Mouse (Mus musculus) stomach, postnatal 0 days (tissue): ENCODE measurements around the gene Cd274. TPM values are rescaled to one million over a fixed set of nuclear protein-coding genes. Genes with fewer than 3 reads are reported as not detected.

Source experiments
- ATAC-seq: fragments of 200-750 bp; cut with Nextera tagmentation; 2 replicates; pipeline ENCODE4 v1.8.0; 2017; ENCODE audit not compliant: low FRiP score, low TSS enrichment
- DNase-seq: peaks from one replicate; pipeline ENCODE4 v3.0.0-alpha.2; 2016; ENCODE audit warnings: low spot score
- H3K27ac ChIP-seq: fragments of 300-500 bp; sonication (generic); replicated peaks from 2 replicates; pipeline ENCODE4 v1.5.1; 2014; ENCODE audit warnings: mild to moderate bottlenecking, control low read depth
- H3K27me3 ChIP-seq: fragments of 300-500 bp; sonication (generic); 2 replicates; pipeline ENCODE4 v1.6.1; 2014; ENCODE audit warnings: low read length; ENCODE audit not compliant: control insufficient read depth, insufficient read depth
- H3K36me3 ChIP-seq: fragments of 300-500 bp; sonication (generic); 2 replicates; pipeline ENCODE4 v1.6.1; 2014; ENCODE audit warnings: low read length, mixed read lengths; ENCODE audit not compliant: control insufficient read depth, insufficient read depth
- H3K4me1 ChIP-seq: fragments of 300-500 bp; sonication (generic); replicated peaks from 2 replicates; pipeline ENCODE4 v1.6.1; 2014; ENCODE audit warnings: antibody characterized with exemption; ENCODE audit not compliant: control insufficient read depth, insufficient read depth
- H3K4me2 ChIP-seq: fragments of 300-500 bp; sonication (generic); replicated peaks from 2 replicates; pipeline ENCODE4 v1.6.1; 2014; ENCODE audit warnings: low read depth, mild to moderate bottlenecking, control low read depth, moderate library complexity
- H3K4me3 ChIP-seq: fragments of 300-500 bp; sonication (generic); 2 replicates; pipeline ENCODE4 v1.5.1; 2014; ENCODE audit warnings: low read depth, low read length, control low read depth
- H3K9ac ChIP-seq: fragments of 300-500 bp; sonication (generic); 2 replicates; pipeline ENCODE4 v1.6.1; 2014; ENCODE audit warnings: mild to moderate bottlenecking, low read length, control low read depth, mixed read lengths
- H3K9me3 ChIP-seq: fragments of 300-500 bp; sonication (generic); 2 replicates; pipeline ENCODE4 v1.6.1; 2016; ENCODE audit warnings: low read length; ENCODE audit not compliant: control insufficient read depth
- CTCF ChIP-seq: IDR thresholded peaks from 2 replicates; pipeline ENCODE4 v1.5.1; 2016; ENCODE audit warnings: antibody characterized with exemption, low read depth, mild to moderate bottlenecking, moderate library complexity
- EP300 ChIP-seq: optimal IDR thresholded peaks from 2 replicates; pipeline ENCODE3; 2016; ENCODE audit warnings: antibody characterized with exemption
- WGBS: fragments of 180-500 bp; shearing (Covaris S2); extraction: QIAGEN DNeasy Blood & Tissue Kit; methylation state at CpG from one replicate; pipeline ENCODE4 v1.1.7; 2014; 5-methylcytosine and 5-hydroxymethylcytosine counted together
- polyA plus RNA-seq: library from polyadenylated mRNA; unstranded; fragments of >200 nt; fragmentation: Nextera tagmentation; extraction: Ambion mirVana; gene quantifications from 2 replicates; pipeline ENCODE4 v1.2.1, GENCODE M21; 2015

Gene Cd274
- polyA plus RNA-seq, 1 experiment from 2014 or later, result 0.08 TPM

- H3K27me3 ChIP-seq, result no peaks in the 10 kb centered on the region
- H3K4me3 ChIP-seq, result no peak overlapping the region
- peaks cover 5% of the 10 kb centered on the region; the same call in 1 of the 2 replicates for H3K36me3 ChIP-seq
- no peaks in the 10 kb centered on the region for H3K4me1 ChIP-seq
- H3K9me3 ChIP-seq, result no peaks in the 10 kb centered on the region
- no peak overlapping the region for H3K4me2 ChIP-seq
- no peak overlapping the region for H3K9ac ChIP-seq
- DNase-seq (no peak), ATAC-seq (no peak)
- TF ChIP-seq CTCF (no peak), EP300 (no peak)
- 73% methylated on average over 6 of the region's 6 CpGs for WGBS
- H3K27ac ChIP-seq, result no peak overlapping the region
Measured at GRCm38 (mm10) chr19:29345636-29346035, 21.6 kb upstream of the Cd274 start.

GRCm38 (mm10) chr19:29350991-29351390, 16.3 kb upstream of the Cd274 start:
- Histone ChIP-seq H3K27me3 (no peaks in the 10 kb centered on the region), H3K27ac (no peak overlapping the region), H3K4me2 (no peak overlapping the region), H3K9me3 (no peaks in the 10 kb centered on the region), H3K4me1 (no peaks in the 10 kb centered on the region), H3K9ac (no peak overlapping the region), H3K36me3 (peaks cover 5% of the 10 kb centered on the region; the same call in 1 of the 2 replicates), H3K4me3 (no peak overlapping the region)
- DNase-seq (no peak), ATAC-seq (no peak)
- 44% methylated on average over 5 of the region's 5 CpGs for WGBS
- TF ChIP-seq CTCF (no peak), EP300 (no peak)

GRCm38 (mm10) chr19:29354895-29355877, 12.1 kb upstream of the Cd274 start:
- no peak overlapping the region for H3K9ac ChIP-seq
- H3K4me2 ChIP-seq, result peak overlapping the region; percentile 59
- no peak for TF ChIP-seq EP300
- peak; percentile 95 for TF ChIP-seq CTCF
- 4% methylated on average over 20 of the region's 20 CpGs for WGBS
- no peaks in the 10 kb centered on the region for H3K27me3 ChIP-seq
- peaks cover 3% of the 10 kb centered on the region; the same call in 1 of the 2 replicates for H3K36me3 ChIP-seq
- no peaks in the 10 kb centered on the region for H3K4me1 ChIP-seq
- no peak overlapping the region for H3K27ac ChIP-seq
- peak; percentile 68; the same call in 1 of the 2 replicates for ATAC-seq
- peak overlapping the region; percentile 35 for H3K4me3 ChIP-seq
- DNase-seq, result peak; percentile 86
- H3K9me3 ChIP-seq, result no peaks in the 10 kb centered on the region

GRCm38 (mm10) chr19:29356281-29356680, 11.0 kb upstream of the Cd274 start:
- no peak overlapping the region for H3K9ac ChIP-seq
- ATAC-seq (no peak), DNase-seq (no peak)
- H3K27ac ChIP-seq, result no peak overlapping the region
- H3K9me3 ChIP-seq, result no peaks in the 10 kb centered on the region
- peaks cover 1% of the 10 kb centered on the region; the same call in 1 of the 2 replicates for H3K4me1 ChIP-seq
- peaks cover 3% of the 10 kb centered on the region; the same call in 1 of the 2 replicates for H3K36me3 ChIP-seq
- WGBS, result 81% methylated on average over 11 of the region's 11 CpGs
- no peak overlapping the region for H3K4me3 ChIP-seq
- no peak for TF ChIP-seq EP300
- no peak for TF ChIP-seq CTCF
- no peaks in the 10 kb centered on the region for H3K27me3 ChIP-seq
- no peak overlapping the region for H3K4me2 ChIP-seq

- TF ChIP-seq EP300, result no peak
- TF ChIP-seq CTCF, result no peak
- Histone ChIP-seq H3K4me3 (no peak overlapping the region), H3K4me1 (peaks cover 2% of the 10 kb centered on the region; the same call in 1 of the 2 replicates), H3K27me3 (no peaks in the 10 kb centered on the region), H3K36me3 (peaks cover 3% of the 10 kb centered on the region; the same call in 1 of the 2 replicates), H3K9ac (no peak overlapping the region), H3K4me2 (no peak overlapping the region), H3K27ac (no peak overlapping the region), H3K9me3 (no peaks in the 10 kb centered on the region)
- no peak for DNase-seq
- 62% methylated on average over 5 of the region's 5 CpGs for WGBS
- ATAC-seq, result no peak
Measured at GRCm38 (mm10) chr19:29360251-29360650, 7.0 kb upstream of the Cd274 start.
